Mouse (Mus musculus) MEL (cell line): ENCODE data around the gene Gpd2. TPM values are rescaled to one million over a fixed set of nuclear protein-coding genes. Genes with fewer than 3 reads are reported as not detected.

Experiments used
- DNase-seq: peaks from one replicate; pipeline ENCODE4 v3.0.0; 2011; ENCODE audit warnings: low read depth, low spot score
- H3K27ac ChIP-seq: 2 replicates; pipeline ENCODE4 v1.5.1; 2012; ENCODE audit warnings: low read depth, mild to moderate bottlenecking, control low read depth, low read length, moderate library complexity; ENCODE audit not compliant: control insufficient read depth
- H3K27me3 ChIP-seq, 2 experiments: fragments of 150-350 bp in 1 of 2; sonication (generic) in 1 of 2; 2 replicates each; pipeline ENCODE4 v1.6.1; 2012; ENCODE audit warnings: low read length in 2 of 2, mild to moderate bottlenecking in 2 of 2, improper control_type of control experiment in 1 of 2, moderate library complexity in 1 of 2; ENCODE audit not compliant: insufficient read depth in 2 of 2, control insufficient read depth in 1 of 2
- H3K36me3 ChIP-seq, 2 experiments: 2 replicates each; pipeline ENCODE4 v1.6.1; 2012 to 2014; ENCODE audit warnings: low read length in 2 of 2, improper control_type of control experiment in 1 of 2, inconsistent platforms in 1 of 2, mild to moderate bottlenecking in 1 of 2; ENCODE audit not compliant: insufficient read depth in 2 of 2, control insufficient read depth in 1 of 2
- H3K4me1 ChIP-seq, 2 experiments: fragments of 150-350 bp in 1 of 2; sonication (generic) in 1 of 2; 2 replicates each; pipeline ENCODE4 v1.6.1; 2012; ENCODE audit warnings: low read length in 2 of 2, improper control_type of control experiment in 1 of 2, mild to moderate bottlenecking in 1 of 2; ENCODE audit not compliant: insufficient read depth in 2 of 2, control insufficient read depth in 1 of 2
- H3K4me3 ChIP-seq, 2 experiments: fragments of 150-350 bp in 1 of 2; sonication (generic) in 1 of 2; 2 replicates each; pipeline ENCODE4 v1.5.1; 2012; ENCODE audit warnings: low read depth in 2 of 2, low read length in 2 of 2, mild to moderate bottlenecking in 2 of 2, moderate library complexity in 2 of 2, control low read depth in 1 of 2, improper control_type of control experiment in 1 of 2; ENCODE audit not compliant: control insufficient read depth in 1 of 2, insufficient read depth in 1 of 2
- H3K79me2 ChIP-seq: 2 replicates; pipeline ENCODE4 v1.6.1; 2012; ENCODE audit warnings: mild to moderate bottlenecking, low read length, moderate library complexity; ENCODE audit not compliant: control insufficient read depth, poor library complexity, insufficient read depth
- H3K9ac ChIP-seq: 2 replicates; pipeline ENCODE4 v1.6.1; 2012; ENCODE audit warnings: low read depth, mild to moderate bottlenecking, control low read depth, low read length, moderate library complexity; ENCODE audit not compliant: control insufficient read depth, poor library complexity, severe bottlenecking
- H3K9me3 ChIP-seq: fragments of 150-350 bp; sonication (generic); replicated peaks from 2 replicates; pipeline ENCODE4 v1.6.1; 2012; ENCODE audit warnings: mild to moderate bottlenecking, low read length, improper control_type of control experiment, moderate library complexity; ENCODE audit not compliant: insufficient read depth
- CTCF ChIP-seq, 3 experiments: IDR thresholded peaks in 2 of 3; conservative IDR thresholded peaks in 1 of 3; 2 replicates each; pipeline ENCODE4 v1.5.1; 2011 to 2012; ENCODE audit warnings: low read length in 3 of 3, low read depth in 2 of 3, mild to moderate bottlenecking in 2 of 3, improper control_type of control experiment in 1 of 3, inconsistent platforms in 1 of 3, mixed read lengths in 1 of 3, moderate library complexity in 1 of 3; ENCODE audit not compliant: control insufficient read depth in 1 of 3, insufficient read depth in 1 of 3, poor library complexity in 1 of 3, severe bottlenecking in 1 of 3
- HCFC1 ChIP-seq: IDR thresholded peaks from 2 replicates; pipeline ENCODE4 v1.6.1; 2012; ENCODE audit warnings: low read depth, mild to moderate bottlenecking, inconsistent platforms, low read length, improper control_type of control experiment, moderate library complexity
- KAT2A ChIP-seq: conservative IDR thresholded peaks from 2 replicates; pipeline ENCODE4 v1.6.1; 2012; ENCODE audit warnings: low read depth, low read length, improper control_type of control experiment, inconsistent platforms
- MAFK ChIP-seq: IDR thresholded peaks from 2 replicates; pipeline ENCODE4 v1.6.1; 2011; ENCODE audit warnings: low read depth, mild to moderate bottlenecking, low read length, improper control_type of control experiment, borderline replicate concordance
- MXI1 ChIP-seq: IDR thresholded peaks from 2 replicates; pipeline ENCODE4 v1.6.1; 2011; ENCODE audit warnings: mild to moderate bottlenecking, low read depth, low read length, improper control_type of control experiment
- POLR2A ChIP-seq, 2 experiments: IDR thresholded peaks; 2 replicates each; pipeline ENCODE4 v1.6.1; 2011 to 2012; ENCODE audit warnings: low read length in 2 of 2, mild to moderate bottlenecking in 2 of 2, control low read depth in 1 of 2, improper control_type of control experiment in 1 of 2, low read depth in 1 of 2, moderate library complexity in 1 of 2; ENCODE audit not compliant: control insufficient read depth in 1 of 2, insufficient read depth in 1 of 2, poor library complexity in 1 of 2
- RAD21 ChIP-seq: IDR thresholded peaks from 2 replicates; pipeline ENCODE4 v1.6.1; 2011; ENCODE audit warnings: mild to moderate bottlenecking, low read depth, low read length, improper control_type of control experiment
- RCOR1 ChIP-seq: IDR thresholded peaks from 2 replicates; pipeline ENCODE4 v1.6.1; 2012; ENCODE audit warnings: low read depth, mild to moderate bottlenecking, inconsistent platforms, low read length, improper control_type of control experiment
- SMC3 ChIP-seq: IDR thresholded peaks from 2 replicates; pipeline ENCODE4 v1.6.1; 2011; ENCODE audit warnings: low read depth, low read length, improper control_type of control experiment
- TAL1 ChIP-seq: IDR thresholded peaks from 2 replicates; pipeline ENCODE4 v1.6.1; 2012; ENCODE audit warnings: mild to moderate bottlenecking, inconsistent platforms, low read length, moderate library complexity, mixed read lengths
- USF2 ChIP-seq, 2 experiments: IDR thresholded peaks; 2 replicates each; pipeline ENCODE4 v1.6.1; 2011 to 2012; ENCODE audit warnings: improper control_type of control experiment in 2 of 2, low read length in 2 of 2, borderline replicate concordance in 1 of 2, inconsistent platforms in 1 of 2, low read depth in 1 of 2, mild to moderate bottlenecking in 1 of 2; ENCODE audit not compliant: insufficient read depth in 1 of 2
- ZC3H11A ChIP-seq: IDR thresholded peaks from 2 replicates; pipeline ENCODE4 v1.6.1; 2012; ENCODE audit warnings: low read depth, mild to moderate bottlenecking, inconsistent platforms, low read length, improper control_type of control experiment
- ZKSCAN1 ChIP-seq: IDR thresholded peaks from 2 replicates; pipeline ENCODE4 v1.6.1; 2012; ENCODE audit warnings: low read depth, mild to moderate bottlenecking, inconsistent platforms, low read length, improper control_type of control experiment, moderate library complexity
- polyA plus RNA-seq, 2 experiments: library from polyadenylated mRNA; stranded (reverse) in 1 of 2; unstranded in 1 of 2; fragments of >175 nt in 1 of 2; fragments of >200 nt in 1 of 2; gene quantifications; 2 replicates each; pipeline versions ENCODE4 v1.2.1 to v1.2.4; 2012; ENCODE audit warnings: low replicate concordance in 2 of 2, low read depth in 1 of 2; ENCODE audit not compliant: insufficient read length in 2 of 2, insufficient read depth in 1 of 2, missing spikeins in 1 of 2
- total RNA-seq: library from RNA; depleted of rRNA; stranded (reverse); fragments of 300-350 nt; gene quantifications from 2 replicates; pipeline ENCODE4 v1.2.3, GENCODE M21; 2012

Gpd2 gene
- total and polyA plus RNA-seq, 3 experiments, result 16.9 to 72.8 (median 24.6) TPM

DNA sequence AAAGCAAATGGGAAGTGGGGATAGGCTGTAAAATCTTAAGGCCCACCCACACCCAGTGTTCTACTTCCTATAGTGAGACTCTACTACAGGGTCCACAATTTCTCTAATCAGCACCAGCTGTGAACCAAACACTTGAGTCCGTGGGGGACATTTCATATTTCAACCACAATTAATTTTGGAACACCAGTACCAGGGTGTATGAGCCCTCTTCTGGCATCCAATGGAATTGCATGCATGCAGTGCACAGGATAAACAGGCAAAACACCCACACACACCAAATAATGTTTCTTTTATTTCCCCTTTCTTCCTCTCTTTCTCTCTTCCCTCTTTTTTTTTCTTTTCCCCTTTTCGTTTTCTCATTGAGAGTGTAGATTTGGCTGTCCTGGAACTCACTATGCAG, 78.6 kb downstream of the Gpd2 start:
- no peaks in the 10 kb centered on the region for H3K4me1 ChIP-seq
- 0 out of 4 replicates have a peak, but pooled peaks cover 0 to 2% of the 10 kb centered on the region in 2 experiments for H3K36me3 ChIP-seq
- H3K4me3 ChIP-seq, result no peak overlapping the region
- no peaks in the 10 kb centered on the region for H3K79me2 ChIP-seq
- H3K9ac ChIP-seq, result no peak overlapping the region
- TF ChIP-seq CTCF (IDR thresholded peaks at IDR 0.05 in 2 of 3, conservative IDR thresholded peaks at IDR 0.05 in 1 of 3; ENCODE audit: control insufficient read depth in 1 of 3, insufficient read depth in 1 of 3, low read depth in 2 of 3, low read length in 3 of 3, poor library complexity in 1 of 3, severe bottlenecking in 1 of 3), result peak; percentile 61 to 88 (median 72)
- peak; percentile 74 for TF ChIP-seq RAD21
- TF ChIP-seq ZC3H11A, result peak; percentile 73
- TF ChIP-seq SMC3, result peak; percentile 80
- no peak for TF ChIP-seq RCOR1
- TF ChIP-seq ZKSCAN1, result no peak
- TF ChIP-seq USF2 (IDR thresholded peaks at IDR 0.05; ENCODE audit: borderline replicate concordance in 1 of 2, insufficient read depth in 1 of 2, low read depth in 1 of 2, low read length in 2 of 2), result no peak
- H3K27ac ChIP-seq, result no peak overlapping the region
- no peaks in the 10 kb centered on the region for H3K9me3 ChIP-seq
- peak; percentile 72 for DNase-seq
- no peaks in the 10 kb centered on the region for H3K27me3 ChIP-seq

- Histone ChIP-seq H3K79me2 (no peaks in the 10 kb centered on the region), H3K36me3 (0 out of 4 replicates have a peak, but pooled peaks cover 0 to 2% of the 10 kb centered on the region in 2 experiments), H3K27me3 (no peaks in the 10 kb centered on the region), H3K4me1 (no peaks in the 10 kb centered on the region), H3K9me3 (no peaks in the 10 kb centered on the region), H3K27ac (no peak overlapping the region), H3K9ac (no peak overlapping the region), H3K4me3 (no peak overlapping the region)
- DNase-seq, result no peak
- TF ChIP-seq POLR2A (IDR thresholded peaks at IDR 0.05; ENCODE audit: control insufficient read depth in 1 of 2, insufficient read depth in 1 of 2, low read depth in 1 of 2, low read length in 2 of 2, poor library complexity in 1 of 2) (no peak), KAT2A (no peak), CTCF (IDR thresholded peaks at IDR 0.05 in 2 of 3, conservative IDR thresholded peaks at IDR 0.05 in 1 of 3; ENCODE audit: control insufficient read depth in 1 of 3, insufficient read depth in 1 of 3, low read depth in 2 of 3, low read length in 3 of 3, poor library complexity in 1 of 3, severe bottlenecking in 1 of 3) (no peak), ZC3H11A (no peak), TAL1 (no peak), HCFC1 (no peak), MAFK (no peak)
Measured at GRCm38 (mm10) chr2:57318336-57318735, 80.9 kb downstream of the Gpd2 start.

GRCm38 (mm10) chr2:57326091-57326490, 88.7 kb downstream of the Gpd2 start:
- Histone ChIP-seq H3K4me3 (no peak overlapping the region), H3K27me3 (no peaks in the 10 kb centered on the region), H3K4me1 (no peaks in the 10 kb centered on the region), H3K36me3 (no peaks in the 10 kb centered on the region), H3K9ac (no peak overlapping the region), H3K27ac (no peak overlapping the region), H3K9me3 (no peaks in the 10 kb centered on the region), H3K79me2 (no peaks in the 10 kb centered on the region)
- no peak for TF ChIP-seq MXI1
- DNase-seq, result no peak
